Mouse (Mus musculus) cerebellum, adult 18-20 months (tissue): Measurements from ENCODE around the gene Clmp.

ENCODE experiments used
- DNase-seq, 2 experiments: peaks; one replicate each; pipeline ENCODE4 v3.0.0; 2021

The Clmp gene

DNA sequence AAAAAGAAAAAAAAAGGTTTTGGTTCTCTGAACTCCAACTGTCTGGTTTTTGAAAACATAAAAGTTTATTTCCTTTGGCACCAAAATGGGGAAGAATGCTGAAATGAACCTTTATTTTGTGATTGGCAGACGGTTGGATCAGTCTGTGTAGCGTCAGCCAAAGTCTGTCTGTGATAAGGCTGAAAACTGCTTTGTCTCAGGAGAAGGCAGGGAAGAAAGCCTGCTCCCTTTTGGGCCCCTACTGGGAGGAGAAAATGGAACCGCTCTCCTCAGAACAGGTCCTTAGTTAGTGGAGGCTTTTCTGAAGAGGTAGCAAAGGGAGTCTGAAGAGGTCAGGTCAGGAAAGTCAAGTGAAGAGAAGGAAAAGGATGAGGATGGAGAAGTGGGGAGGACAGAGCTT, 7.3 kb downstream of the Clmp start:
- DNase-seq: no peak

DNA sequence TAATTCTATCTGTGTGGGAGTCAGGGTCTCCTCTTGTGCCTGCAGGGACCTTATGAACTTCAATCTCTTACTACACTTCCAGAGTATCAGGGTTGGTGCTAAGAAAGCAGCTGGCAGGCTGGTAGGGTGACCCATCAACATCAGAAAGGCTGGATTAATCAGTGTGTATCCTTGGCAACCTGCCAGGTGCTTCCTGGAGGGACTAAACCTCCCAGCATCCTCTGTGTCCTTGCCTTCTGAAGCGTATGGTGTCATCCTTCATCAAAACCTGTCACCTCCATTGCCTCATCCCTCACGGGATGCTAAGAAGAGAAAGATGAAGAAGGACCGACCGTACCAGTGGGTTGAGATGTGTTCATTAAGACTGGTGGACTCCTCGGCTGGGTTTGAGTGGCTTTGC, 8.0 kb downstream of the Clmp start:
- DNase-seq: peak; percentile 49 to 59

DNA sequence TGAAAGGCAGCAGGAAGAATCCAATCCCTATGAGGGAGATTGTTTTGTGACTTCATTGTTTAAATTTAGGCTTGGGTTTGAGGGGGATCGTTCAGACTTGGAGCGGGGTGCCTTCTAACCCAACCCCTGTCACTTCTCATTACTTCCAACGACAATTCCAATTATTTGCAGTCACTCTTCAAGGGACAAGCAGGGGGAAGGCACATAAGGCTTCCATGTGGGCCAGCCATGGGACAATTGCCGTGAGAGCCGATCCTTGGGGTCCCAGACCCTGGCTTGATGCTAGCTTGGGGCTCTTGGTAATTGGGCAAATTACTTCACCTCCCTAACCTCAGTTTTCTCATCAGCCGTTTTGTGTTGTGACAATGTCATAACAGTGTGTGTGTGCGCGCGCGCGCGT, 8.5 kb downstream of the Clmp start:
- no peak for DNase-seq

DNA sequence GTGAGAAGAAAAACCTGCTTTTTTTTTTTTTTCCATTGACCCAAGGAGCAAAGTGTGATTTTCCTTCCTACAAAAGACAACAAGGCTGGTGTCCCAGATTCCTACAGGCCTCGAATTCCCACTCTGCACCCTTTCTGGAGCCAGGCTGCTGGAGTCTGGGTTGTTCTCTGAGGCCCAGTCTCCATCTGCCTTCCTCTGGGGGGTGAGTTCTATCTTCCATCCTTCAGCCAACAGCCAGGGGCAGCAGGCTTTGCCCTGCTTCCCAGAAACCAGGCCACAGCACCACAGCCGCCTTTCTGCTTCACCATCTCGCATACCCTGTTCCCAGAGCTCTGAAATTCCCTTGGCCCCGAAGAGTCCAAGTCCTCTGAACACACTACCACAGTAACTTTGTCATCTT, 10.3 kb downstream of the Clmp start:
- DNase-seq: peak in 1 of 2 experiments; percentile 39

DNA sequence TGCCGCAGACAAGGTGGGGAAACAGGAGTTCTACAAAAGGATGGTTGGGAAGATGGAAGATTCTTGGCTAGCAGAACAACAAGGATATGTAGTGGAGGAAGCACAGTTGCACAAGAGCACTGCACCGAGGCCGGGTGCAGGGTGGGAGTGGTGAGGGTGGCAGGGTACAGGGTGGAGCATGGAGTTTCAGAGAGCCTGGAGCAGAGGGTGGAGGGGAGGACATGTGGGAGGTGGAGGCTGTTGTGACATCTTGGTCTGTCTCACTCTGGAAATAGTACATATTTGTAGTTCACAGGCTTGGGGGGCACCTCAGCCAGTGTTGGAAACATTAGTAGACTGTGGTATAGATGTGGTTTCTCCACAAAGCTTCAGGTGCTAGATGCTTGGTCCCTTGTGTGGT, 13.4 kb downstream of the Clmp start:
- DNase-seq: no peak

DNA sequence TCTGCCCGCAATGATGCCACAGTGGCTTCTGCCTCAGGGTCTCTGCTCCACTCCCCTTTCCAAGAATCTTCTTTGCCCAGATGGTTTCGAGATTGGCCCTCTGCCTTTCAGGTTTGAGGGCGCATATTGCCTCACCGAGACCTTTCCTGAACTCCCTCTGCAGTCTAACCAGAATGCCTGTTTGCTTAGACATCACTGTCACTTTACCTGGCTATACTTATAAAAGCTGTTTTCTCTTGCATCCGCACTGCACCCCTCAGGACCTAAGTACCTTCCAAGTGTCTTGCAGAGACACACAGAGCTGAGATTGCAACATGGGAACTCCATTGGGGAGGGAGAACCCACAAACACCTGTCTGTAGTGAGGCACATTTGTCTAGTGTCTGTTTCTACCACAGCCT, 14.5 kb downstream of the Clmp start:
- DNase-seq: no peak

DNA sequence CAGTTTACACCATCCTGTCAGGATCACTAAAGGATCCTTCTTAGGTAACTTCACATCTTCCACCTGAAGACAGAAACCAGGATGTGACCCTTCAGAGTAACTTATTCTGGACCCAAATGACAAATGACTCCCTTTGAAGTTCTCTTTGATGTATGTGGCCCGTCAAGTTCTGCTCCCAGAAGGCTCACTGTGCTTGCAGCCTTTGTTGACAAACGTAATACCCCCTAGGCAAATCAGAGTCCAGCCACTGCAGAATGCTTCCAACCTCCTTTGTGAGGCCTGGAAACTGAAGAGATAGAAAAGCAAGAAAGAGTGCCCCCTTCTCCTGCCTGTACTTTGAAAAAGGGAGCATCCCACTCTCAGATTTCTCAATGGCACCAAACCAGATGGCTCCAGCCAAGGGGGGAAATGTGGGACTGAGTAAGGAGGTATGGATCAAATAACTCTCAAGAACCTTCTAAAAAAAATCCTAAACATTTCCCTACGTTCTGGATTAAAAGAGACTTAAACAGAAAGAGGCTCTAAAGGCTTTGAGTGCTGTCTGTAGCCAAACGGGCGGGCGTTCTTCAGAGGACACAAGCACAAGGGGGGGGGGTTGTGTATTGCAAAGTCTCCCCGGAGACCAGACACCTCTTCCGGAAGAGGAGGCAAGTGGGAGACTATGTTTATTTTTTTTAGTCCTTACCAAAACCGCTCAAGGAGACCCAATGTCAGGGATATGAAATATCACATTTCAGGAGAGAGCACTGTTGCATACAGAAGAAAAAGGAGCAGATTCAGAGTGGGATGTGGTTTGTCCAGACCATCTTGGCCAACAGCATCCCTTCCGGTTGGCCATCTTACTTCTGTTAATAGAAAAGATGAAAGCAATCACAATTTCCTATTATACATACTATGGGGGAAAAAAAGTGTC, 18.9 kb downstream of the Clmp start:
- DNase-seq: no peak

DNA sequence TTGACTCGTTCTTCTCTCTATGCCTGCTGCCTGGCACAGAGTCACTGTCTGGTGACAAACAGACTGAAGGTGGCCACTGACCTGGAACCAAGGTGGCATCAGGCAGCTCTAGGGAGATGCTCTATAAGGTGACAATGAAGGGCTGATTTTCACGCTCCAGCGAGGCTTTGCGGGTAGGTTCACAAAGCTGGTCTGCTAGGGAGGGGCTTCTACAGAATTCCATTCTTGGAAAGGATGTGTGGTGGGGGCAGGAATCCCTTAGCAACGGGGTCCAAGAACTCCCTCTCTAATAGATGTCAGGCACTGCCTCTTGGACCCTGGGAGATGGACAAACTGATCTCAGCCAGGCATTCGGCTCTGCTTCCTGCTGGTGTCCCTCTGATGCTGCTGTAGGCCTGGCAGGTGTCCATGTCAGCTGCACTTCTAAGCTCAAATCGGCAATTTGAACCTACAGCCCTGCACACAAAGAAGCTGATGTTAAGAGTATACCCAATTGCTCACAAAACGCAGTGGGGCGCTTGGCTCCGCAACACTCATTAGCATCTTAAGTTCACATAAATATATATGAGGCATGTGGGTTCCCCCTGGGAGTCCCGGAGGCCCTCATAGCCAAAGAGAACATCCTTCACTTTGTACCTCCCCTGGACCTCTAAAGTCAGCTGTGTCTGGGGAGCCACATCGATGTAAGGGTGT, 22.8 kb downstream of the Clmp start:
- DNase-seq: peak; percentile 46 to 53

DNA sequence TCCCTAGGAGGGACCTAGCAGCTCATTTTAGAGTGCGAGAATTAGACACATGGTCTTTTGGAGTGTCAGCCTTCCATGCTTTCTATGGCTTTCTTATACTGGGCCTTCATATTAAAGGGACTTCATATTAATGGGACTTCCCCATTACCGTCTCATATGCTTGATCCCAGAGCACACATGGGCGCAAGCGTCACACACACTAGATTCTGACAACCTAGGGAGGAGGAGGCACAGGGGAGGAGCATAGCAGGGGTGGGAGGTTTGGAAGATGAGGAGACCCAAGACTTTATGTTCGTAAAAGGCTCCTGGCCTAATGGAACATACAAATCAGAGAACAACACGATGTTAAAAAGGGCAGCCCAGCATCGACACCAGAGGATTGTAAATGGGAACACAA, 23.4 kb downstream of the Clmp start:
- no peak for DNase-seq

DNA sequence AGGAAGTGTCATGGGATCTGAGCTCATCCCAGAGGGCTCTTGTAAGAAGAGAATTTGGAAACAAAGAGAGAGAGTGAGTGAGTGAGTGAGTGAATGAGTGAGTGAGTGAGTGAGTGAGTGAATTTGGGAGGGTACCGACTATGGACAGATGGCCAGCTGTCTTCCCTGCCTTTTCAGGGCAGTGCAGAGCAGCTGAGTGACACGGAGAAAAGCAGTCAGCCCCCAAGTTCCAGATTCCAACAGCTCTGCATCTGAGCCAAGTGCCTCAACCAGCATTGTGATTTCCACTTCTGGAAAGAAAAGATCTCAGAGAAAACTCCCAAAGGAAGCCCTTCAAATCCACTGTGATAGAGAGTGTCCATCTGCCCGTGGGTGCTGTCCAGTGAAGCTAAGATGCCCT, 23.8 kb downstream of the Clmp start:
- DNase-seq: no peak

DNA sequence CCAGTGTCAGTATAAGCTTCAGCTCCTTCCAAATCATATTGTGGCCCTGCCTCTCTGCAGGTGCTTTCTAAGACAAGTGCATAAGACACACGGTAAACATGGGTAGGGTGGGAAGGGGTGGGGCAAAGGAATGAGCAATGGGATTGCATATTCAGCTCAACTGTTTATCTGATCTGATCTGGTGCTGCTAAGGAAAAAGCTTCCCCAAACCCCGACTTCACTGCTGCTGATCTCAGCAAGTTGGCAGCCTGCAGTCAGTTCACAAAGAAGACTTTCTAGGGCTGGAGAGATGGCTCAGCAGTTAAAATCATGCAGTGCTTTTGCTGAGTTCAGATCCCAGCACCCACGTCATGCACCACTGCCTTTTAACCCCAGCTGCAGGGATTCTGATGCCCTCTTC, 24.2 kb downstream of the Clmp start:
- DNase-seq: no peak

DNA sequence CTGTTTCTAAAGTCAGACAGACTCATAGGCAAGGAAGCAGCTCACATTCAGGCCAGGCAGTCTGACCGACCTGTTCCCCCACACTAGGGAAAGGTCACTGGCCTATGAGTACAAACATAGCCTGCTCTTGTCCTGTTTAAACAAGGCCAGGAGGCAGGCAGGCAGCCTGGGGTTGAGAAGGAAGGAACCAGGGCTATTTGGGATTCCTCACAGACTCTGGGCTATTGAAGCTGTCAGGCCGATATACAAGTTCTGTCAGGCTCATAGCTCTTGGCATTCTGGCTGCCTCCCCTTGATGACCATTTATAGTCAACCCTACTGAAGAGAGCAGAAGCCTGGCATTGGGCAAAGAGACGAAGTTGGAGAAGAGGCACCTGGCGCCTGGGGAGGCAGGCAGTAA, 25.9 kb downstream of the Clmp start:
- no peak for DNase-seq

DNA sequence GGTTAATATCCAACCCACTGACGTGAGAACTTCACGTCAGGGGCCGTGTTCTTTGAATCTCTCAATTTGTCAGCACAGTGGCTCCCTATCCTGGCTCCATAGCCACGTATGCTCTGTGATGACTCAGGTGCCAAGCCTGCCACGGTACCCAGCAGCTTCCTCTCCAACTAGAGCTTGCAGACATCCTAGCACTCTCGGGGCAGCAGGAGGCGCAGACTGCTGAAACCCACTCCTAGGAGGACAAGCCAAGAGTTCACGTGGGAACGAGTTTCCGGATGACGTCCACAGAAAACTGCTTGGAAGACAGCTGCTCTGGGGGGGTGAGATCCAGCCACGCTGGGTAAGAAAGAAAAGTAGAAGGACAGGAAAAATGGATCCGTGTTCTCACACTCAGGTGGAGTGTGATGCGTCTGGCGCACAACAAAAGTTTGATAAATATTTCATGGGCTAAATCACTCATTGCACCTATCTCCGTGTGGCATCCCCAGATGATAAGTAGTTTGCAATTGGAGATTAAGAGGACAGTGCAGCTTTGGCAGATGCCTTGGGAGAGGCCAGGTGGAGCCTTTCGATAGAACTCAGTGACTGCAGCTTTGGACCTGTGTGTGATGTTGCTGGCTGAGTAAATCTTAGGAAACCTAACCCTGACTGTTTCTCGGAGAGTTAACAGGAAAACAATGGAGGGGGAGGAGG, 31.6 kb downstream of the Clmp start:
- DNase-seq: peak; percentile 56 to 68

DNA sequence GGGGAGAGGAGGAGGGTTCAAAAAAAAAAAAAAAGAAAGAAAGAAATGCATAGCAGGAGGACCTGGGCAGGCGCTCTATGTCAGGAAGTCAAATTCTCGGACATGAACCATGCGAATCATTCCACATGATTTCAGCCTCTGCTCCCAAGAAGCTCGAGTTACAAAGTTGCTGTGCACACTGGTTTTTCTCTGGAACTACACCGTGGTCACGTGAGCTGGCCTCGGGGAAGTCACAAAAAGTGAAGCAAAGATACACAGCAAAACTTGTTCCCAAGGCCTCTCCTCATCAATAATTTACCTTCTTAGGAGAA, 32.1 kb downstream of the Clmp start:
- no peak for DNase-seq

DNA sequence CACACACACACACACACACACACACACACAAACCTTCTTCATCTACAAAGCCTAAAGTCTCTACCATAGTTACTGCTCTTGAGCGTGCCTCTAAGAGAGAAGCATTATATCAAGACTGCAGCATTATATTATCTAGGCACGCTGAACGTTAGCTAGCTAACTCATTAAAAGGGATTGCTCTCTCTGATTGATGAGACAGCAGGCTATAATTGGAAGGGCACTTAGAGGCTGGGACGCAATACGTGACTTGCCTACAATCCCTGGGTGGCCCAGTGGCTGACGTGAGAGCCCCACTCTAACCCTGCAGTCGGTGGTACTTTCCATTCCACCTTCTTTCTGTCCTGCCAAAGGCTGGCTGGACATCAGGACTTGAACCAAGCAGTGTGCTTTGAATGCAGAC, 35.1 kb downstream of the Clmp start:
- DNase-seq: no peak

DNA sequence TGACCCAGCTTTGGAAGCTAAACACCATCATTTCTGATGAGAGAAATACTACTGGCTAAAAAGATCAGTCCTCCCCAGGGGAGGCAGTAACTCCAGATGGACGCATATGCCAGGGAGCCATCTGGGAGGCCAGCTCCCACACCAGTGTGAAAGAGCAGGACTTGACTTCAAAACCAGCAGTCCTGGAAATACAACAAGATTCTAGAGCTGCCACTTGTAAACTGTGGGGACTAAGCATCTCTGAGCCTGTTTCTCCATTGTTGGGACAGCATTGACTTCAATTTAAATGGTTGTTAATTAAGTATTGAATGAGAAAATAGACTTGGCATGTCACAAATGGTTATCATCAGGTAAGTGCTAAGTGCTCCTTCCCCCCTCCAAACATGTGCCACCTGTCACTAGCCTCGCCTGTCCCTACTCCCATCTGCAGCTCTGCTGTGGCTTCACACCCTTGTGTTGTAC, 37.6 kb downstream of the Clmp start:
- DNase-seq: peak; percentile 72 to 76

DNA sequence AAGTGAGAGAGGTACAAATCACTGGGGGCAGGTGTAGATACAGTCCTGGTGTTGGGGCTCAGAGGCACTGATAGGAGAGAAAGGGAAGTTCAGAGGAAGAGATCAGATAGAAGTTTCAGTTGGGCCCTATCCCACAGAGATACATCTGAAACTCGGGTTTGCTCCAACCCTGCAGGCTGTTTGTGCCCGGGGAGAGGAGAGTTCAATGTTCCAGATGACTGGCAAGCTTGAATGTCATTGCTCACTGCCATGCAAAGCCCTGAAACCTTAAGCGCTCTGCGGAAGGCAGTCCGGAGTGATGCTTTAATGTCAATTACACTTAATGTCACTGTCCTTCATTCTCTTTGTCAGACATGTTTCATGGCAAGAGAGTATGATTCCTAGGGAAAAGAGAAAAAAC, 39.2 kb downstream of the Clmp start:
- no peak for DNase-seq

DNA sequence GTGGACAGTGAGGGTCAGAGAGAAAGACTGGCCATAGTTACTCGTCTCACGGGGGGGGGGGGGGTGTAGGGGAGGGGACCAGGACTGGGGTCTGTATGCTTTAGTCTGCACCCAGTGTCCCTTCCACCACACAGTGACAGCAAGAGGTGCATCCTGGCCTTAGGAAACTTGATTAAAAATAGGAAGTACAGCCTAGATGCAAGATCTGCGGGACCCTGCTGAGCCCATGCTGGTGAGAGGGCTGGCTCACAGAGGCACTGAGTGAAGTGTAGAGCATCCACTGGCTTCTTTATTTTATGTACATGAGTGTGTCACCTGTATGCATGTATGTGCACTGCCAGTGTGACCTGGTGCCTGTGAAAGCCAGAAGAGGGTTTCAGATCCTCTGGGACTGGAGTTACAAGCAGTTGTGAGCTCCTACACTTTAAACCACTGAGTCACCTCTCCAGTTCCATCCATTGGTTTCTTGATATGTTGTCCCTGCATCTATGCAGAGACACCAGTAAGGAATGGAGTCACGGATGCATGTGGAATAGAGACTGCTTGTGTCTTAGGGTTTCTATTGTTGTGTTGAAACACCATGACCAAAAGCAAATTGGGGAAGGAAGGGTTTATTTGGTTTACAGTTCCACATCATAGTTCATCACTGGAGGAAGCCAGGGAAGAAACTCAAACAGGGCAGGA, 41.5 kb downstream of the Clmp start:
- DNase-seq: no peak

DNA sequence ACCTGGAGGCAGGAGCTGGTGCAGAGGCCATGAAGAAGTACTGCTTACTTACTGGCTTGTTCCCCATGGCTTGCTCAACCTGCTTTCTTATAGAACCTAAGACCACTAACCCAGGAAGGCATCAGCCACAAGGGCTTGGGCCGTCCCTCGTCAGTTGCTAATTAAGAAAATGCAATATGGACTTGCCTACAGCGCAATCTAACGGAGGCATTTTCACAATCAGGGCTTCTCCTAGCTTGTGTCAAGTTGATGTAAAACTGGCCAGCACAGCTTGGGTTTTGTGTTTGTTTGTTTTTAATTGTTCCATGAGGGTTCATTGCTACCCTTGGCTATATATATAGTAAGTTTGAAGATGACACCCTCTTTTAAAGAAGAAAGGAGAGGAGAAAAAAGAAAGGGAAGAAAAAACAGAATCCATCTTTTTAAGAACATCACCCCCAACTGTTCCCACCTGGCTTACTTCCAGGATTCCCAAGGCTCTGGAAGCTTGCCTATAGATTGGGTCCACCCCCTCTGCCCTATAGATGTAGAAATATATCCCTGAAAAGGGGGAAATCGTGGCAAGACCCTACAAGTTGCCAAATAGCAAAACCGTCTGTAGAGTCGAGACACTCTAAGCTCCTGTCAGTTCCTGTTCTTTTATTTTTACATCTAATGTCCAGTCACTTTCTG, 42.2 kb downstream of the Clmp start:
- no peak for DNase-seq

DNA sequence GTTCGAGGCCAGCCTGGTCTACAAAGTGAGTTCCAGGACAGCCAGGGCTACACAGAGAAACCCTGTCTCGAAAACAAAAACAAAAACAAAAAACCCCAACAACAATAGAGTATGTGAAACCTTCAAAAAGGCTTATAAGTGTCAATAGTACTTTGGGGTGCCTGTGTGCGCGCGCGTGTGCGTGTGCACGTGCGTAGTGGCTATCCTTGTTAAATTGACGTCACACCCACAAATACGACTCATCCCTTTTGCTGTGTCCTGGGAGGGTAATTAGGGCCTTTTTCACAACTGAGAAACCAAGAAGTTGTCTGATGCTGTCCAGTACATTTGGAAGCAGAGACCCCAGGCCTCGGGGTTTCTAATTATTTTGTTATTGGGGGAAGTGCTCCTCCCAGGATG, 44.5 kb downstream of the Clmp start:
- DNase-seq: no peak

DNA sequence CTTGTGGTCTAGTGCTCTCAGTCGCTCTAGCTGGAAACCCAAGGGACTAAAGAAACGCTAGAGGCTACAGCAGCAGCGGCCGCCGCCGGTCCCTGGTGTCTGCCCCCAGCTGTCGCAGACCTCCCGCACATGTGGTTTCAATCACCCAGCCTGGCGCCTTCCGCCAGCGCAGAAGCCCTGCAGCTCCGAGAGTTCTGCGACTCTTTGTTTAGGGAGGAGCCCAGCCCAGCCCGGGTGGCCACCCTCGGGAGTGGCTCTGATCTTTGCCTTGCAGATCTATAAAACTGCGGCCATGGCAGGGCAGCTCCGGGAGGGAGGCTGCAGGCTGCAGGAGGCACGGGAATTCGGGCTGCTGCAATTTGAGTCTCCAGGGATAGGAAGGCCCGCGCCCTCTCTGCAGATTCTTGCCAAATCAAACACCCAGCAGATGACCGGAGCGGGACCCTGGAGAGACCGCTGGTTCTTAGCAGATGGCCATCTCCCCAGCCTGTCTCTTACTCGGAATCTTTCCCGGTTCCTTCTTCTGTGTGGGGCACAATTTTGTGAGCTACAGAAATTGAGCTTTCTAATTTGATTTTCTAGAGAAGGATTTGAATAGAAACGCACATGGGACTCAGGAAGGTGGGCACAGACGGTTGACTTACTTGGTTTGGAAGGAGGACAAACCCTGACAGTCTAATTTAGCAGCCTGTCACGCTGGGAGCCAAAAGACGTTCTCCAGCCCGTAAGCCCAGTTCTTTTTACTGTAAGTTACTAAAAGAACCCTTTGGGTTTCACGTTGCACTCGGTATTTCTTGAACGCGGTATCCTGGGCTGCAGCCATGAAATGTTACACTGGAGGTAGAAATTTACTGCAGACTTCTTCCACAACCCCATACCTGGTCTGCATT, 45.2 kb downstream of the Clmp start:
- DNase-seq: peak; percentile 64 to 75

DNA sequence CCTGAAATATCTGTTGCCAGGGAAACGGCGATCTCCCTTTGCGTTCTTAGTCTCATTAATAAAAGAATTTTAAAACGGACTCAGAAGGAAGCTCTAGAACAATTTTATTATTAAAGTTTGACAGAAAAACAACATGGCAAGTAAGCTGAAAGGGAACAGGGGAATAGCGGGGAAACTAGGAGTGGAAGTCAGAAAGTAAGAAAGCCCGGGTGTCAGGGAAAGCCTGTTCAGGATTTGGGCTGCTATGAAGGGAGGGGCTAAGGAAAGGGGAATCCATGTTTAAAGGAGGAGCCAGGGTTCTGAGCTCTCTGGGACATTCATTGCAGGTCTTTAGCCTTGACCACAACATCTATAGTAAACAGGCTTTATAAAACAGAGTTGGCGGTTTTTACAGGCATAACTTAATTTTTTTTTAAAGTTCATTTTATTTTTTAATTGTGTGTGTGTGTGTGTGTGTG, 45.9 kb downstream of the Clmp start:
- no peak for DNase-seq
